Mouse (Mus musculus): Measurements from ENCODE around the gene Fam90a1a. TPM values are rescaled to one million over a fixed set of nuclear protein-coding genes. Genes with fewer than 3 reads are reported as not detected.

Gene Fam90a1a
- total RNA-seq, 2 experiments from 2014 or later, result not detected

GRCm38 (mm10) chr8:22013034-22013707 lies 54.7 kb downstream of the Fam90a1a start:
- ATAC-seq (replicated peaks; ENCODE audit: low FRiP score, poor library complexity, severe bottlenecking), result no peak

Other genes with a start within 250 kb of the Fam90a1a start
- not detected in 2 replicates for gene Defa24, start 224.2 kb upstream of the Fam90a1a start, total RNA-seq (2015; ENCODE audit: low replicate concordance)
- gene Defa24, start 224.2 kb upstream of the Fam90a1a start, total RNA-seq (2017; ENCODE audit: low replicate concordance), result not detected in 2 replicates
- gene Defb50, start 135.2 kb upstream of the Fam90a1a start, total RNA-seq (2015; ENCODE audit: low replicate concordance), result not detected in 2 replicates
- gene Defb50, start 135.2 kb upstream of the Fam90a1a start, total RNA-seq (2017; ENCODE audit: low replicate concordance), result not detected in 2 replicates
- gene Defb2, start 118.8 kb upstream of the Fam90a1a start, total RNA-seq (2015; ENCODE audit: low replicate concordance), result not detected in 2 replicates
- not detected in 2 replicates for gene Defb2, start 118.8 kb upstream of the Fam90a1a start, total RNA-seq (2017; ENCODE audit: low replicate concordance)
- gene Defb10, start 99.8 kb upstream of the Fam90a1a start, total RNA-seq (2015; ENCODE audit: low replicate concordance), result not detected in 2 replicates
- gene Defb10, start 99.8 kb upstream of the Fam90a1a start, total RNA-seq (2017; ENCODE audit: low replicate concordance), result not detected in 2 replicates
- not detected in 2 replicates for gene Defb9, start 73.3 kb upstream of the Fam90a1a start, total RNA-seq (2015; ENCODE audit: low replicate concordance)
- gene Defb9, start 73.3 kb upstream of the Fam90a1a start, total RNA-seq (2017; ENCODE audit: low replicate concordance), result not detected in 2 replicates
- not detected in 2 replicates for gene Defb11, start 52.3 kb upstream of the Fam90a1a start, total RNA-seq (2015; ENCODE audit: low replicate concordance)
- not detected in 2 replicates for gene Defb11, start 52.3 kb upstream of the Fam90a1a start, total RNA-seq (2017; ENCODE audit: low replicate concordance)
- not detected in 2 replicates for gene Defb15, start 26.0 kb upstream of the Fam90a1a start, total RNA-seq (2015; ENCODE audit: low replicate concordance)
- gene Defb15, start 26.0 kb upstream of the Fam90a1a start, total RNA-seq (2017; ENCODE audit: low replicate concordance), result not detected in 2 replicates
- not detected in 2 replicates for gene Defb35, start 20.4 kb upstream of the Fam90a1a start, total RNA-seq (2015; ENCODE audit: low replicate concordance)
- not detected in 2 replicates for gene Defb35, start 20.4 kb upstream of the Fam90a1a start, total RNA-seq (2017; ENCODE audit: low replicate concordance)
- not detected in 2 replicates for gene Defb13, start 12.0 kb upstream of the Fam90a1a start, total RNA-seq (2015; ENCODE audit: low replicate concordance)
- not detected in 2 replicates for gene Defb13, start 12.0 kb upstream of the Fam90a1a start, total RNA-seq (2017; ENCODE audit: low replicate concordance)
- gene Ccdc70, start 11.1 kb downstream of the Fam90a1a start, total RNA-seq (2015; ENCODE audit: low replicate concordance), result not detected in 2 replicates
- gene Ccdc70, start 11.1 kb downstream of the Fam90a1a start, total RNA-seq (2017; ENCODE audit: low replicate concordance), result not detected in 2 replicates
- gene Atp7b, start 101.6 kb downstream of the Fam90a1a start, total RNA-seq (2015; ENCODE audit: low replicate concordance), result 0.96 and 3.6 TPM in 2 replicates
- gene Atp7b, start 101.6 kb downstream of the Fam90a1a start, total RNA-seq (2017; ENCODE audit: low replicate concordance), result 4.0 and 4.3 TPM in 2 replicates
- 6.9 and 7.1 TPM in 2 replicates for gene Alg11, start 102.0 kb downstream of the Fam90a1a start, total RNA-seq (2015; ENCODE audit: low replicate concordance)
- gene Alg11, start 102.0 kb downstream of the Fam90a1a start, total RNA-seq (2017; ENCODE audit: low replicate concordance), result 8.9 and 9.0 TPM in 2 replicates
- gene Nek5, start 166.3 kb downstream of the Fam90a1a start, total RNA-seq (2015; ENCODE audit: low replicate concordance), result not detected in 2 replicates
- gene Nek5, start 166.3 kb downstream of the Fam90a1a start, total RNA-seq (2017; ENCODE audit: low replicate concordance), result 0.68 TPM in 1 of 2 replicates, not detected in the other
- gene Nek3, start 207.7 kb downstream of the Fam90a1a start, total RNA-seq (2015; ENCODE audit: low replicate concordance), result 4.4 and 7.1 TPM in 2 replicates
- gene Nek3, start 207.7 kb downstream of the Fam90a1a start, total RNA-seq (2017; ENCODE audit: low replicate concordance), result 5.9 and 7.7 TPM in 2 replicates
- 28.0 and 39.6 TPM in 2 replicates for gene Ckap2, start 227.1 kb downstream of the Fam90a1a start, total RNA-seq (2015; ENCODE audit: low replicate concordance)
- gene Ckap2, start 227.1 kb downstream of the Fam90a1a start, total RNA-seq (2017; ENCODE audit: low replicate concordance), result 34.1 and 40.0 TPM in 2 replicates
- 10.0 and 12.3 TPM in 2 replicates for gene Vps36, start 234.1 kb downstream of the Fam90a1a start, total RNA-seq (2015; ENCODE audit: low replicate concordance)
- gene Vps36, start 234.1 kb downstream of the Fam90a1a start, total RNA-seq (2017; ENCODE audit: low replicate concordance), result 8.5 and 11.8 TPM in 2 replicates

Measured in erythroblast, adult 5-6 weeks (primary cell).